Mouse (Mus musculus): ENCODE data around the gene Sesn1.

- TF ChIP-seq POLR2A (IDR thresholded peaks at IDR 0.05; ENCODE audit: control insufficient read depth in 1 of 2, insufficient read depth in 1 of 2, low read depth in 1 of 2, low read length in 2 of 2, poor library complexity in 1 of 2) (no peak), CTCF (IDR thresholded peaks at IDR 0.05 in 2 of 3, conservative IDR thresholded peaks at IDR 0.05 in 1 of 3; ENCODE audit: control insufficient read depth in 1 of 3, insufficient read depth in 1 of 3, low read depth in 2 of 3, low read length in 3 of 3, poor library complexity in 1 of 3, severe bottlenecking in 1 of 3) (no peak), USF2 (IDR thresholded peaks at IDR 0.05; ENCODE audit: borderline replicate concordance in 1 of 2, insufficient read depth in 1 of 2, low read depth in 1 of 2, low read length in 2 of 2) (no peak)
Measured at GRCm38 (mm10) chr10:41830445-41830844, 20.7 kb downstream of the Sesn1 start.

All from MEL (cell line).